Mouse (Mus musculus): Measurements from ENCODE around the gene Polr3e.

Polr3e gene

DNA sequence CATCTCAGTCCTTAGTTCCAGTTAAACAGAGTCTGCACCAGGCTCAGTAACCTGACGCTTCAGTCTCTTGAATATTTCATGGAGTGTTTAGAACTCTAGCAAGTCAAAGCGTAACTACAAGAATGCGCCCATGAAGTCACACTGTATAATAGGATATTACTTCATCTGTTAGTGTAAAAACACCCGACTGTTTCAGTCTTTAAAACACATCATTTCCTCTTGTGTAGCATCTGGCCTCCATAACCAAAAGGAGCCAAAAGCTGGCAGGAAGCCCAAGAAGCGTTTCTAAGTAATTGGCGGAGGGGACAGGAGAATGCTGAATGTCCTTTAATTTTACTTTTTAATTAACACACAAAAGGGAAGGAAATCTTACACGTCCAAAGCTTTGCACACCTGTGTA is 59.5 kb downstream of the Polr3e start:
- no peak for DNase-seq (ENCODE audit: low spot score in 2 of 2)

DNA sequence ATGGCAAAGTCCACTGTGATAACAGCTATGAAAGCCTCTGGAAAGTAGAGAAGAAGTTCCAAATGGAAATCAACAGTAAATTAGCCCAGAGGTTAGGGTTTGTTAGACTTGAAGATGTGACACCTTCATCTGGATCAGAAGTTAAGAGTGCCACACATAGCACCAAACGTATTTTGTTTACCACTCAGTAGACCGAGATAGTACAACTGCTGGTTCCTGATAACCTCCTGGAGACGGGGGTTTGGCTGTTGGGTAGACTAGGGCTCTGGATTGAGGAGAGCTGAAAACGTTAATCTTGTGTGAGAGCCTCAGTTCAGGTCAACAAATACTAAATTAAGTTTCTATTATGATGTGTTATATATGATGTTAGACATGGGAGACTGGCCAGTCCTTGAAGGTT is 62.5 kb downstream of the Polr3e start:
- DNase-seq (ENCODE audit: low spot score in 2 of 2) = no peak

DNA sequence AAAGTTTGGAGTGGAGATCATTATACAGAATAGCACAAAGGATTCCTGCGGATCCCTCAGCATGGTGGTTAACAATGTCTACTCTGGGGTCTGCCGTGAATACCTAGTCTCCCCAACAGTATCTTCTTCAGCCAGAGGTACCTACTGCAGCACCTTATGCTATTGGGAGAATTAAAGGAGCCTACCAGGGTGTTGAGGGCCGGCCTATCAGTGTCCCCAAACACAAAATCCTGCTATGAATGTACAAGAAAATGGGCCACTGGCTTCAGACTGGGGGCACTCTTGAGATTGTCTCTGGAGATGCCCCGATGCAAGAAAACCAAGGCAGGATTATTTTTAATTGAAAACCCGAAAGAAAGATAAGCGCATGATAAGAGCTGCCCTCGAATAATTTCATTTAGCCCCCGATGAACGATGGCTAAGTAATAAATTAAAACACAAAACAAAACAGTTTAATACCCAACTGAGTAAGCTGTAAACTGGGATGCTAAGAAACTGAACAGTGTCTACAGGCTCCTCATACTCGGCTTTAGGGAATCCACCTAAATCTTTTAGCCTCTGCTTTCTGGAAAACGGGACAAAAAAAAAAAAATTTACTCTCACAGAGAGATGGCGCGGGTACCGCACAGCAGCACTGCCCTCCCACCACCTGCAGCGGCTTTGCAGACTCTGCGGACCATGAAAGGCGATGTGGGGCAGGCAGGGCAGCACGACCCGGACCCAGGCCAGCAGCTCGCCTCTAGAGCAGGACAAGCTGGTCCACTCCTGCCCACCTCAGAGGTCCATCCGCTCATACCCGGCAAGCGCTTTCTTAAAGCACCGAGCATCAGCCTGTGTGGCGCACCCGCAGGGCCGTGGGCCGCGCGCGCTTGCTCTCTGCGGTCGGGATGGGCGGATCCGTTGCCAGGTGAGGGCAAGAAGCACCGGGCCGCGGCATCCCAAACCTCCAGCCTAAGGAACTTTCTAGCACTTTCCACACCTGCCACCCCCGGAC is 63.7 kb downstream of the Polr3e start:
- peak; percentile 22 to 38 for DNase-seq (ENCODE audit: low spot score in 2 of 2)

DNA sequence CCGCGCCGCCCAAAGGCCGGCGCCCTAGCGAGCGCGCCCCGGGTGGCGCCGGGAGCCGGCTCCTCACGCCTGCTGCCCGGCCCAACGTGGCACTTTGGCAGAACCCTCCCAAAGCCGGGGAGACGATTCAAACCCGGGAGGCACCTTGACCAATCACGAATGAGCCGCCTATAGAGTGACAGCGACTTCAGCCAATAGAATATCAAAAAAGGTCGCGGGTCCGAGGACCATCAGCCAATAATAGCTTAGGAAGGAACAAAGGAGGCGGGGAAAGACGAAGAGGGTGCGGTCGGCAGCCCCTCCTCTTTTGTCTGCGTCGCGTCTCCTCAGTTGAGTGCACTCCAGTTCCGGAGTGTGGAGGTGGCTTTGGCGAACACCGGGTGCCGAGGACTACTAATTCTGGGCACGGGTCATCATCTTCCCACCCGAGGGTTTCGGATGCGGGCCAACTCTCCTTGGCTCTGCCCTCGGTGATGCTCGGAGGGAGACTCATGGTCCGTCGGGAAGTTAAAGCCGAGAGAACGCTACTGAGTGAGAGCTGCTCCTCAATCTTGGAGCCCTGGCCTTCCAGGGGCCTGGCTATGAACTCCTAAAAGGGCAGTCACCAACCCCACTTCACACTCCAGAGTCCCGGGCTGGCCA is 64.8 kb downstream of the Polr3e start, which contains the start of the genes Cdr2 and Mfsd13b:
TSS of gene Cdr2 (minus strand) at position 113 of the 642 bp plus-strand sequence.
TSS of gene Mfsd13b (plus strand) at position 310 of the 642 bp plus-strand sequence.
- DNase-seq (ENCODE audit: low spot score in 2 of 2) = peak; percentile 93 to 95

DNA sequence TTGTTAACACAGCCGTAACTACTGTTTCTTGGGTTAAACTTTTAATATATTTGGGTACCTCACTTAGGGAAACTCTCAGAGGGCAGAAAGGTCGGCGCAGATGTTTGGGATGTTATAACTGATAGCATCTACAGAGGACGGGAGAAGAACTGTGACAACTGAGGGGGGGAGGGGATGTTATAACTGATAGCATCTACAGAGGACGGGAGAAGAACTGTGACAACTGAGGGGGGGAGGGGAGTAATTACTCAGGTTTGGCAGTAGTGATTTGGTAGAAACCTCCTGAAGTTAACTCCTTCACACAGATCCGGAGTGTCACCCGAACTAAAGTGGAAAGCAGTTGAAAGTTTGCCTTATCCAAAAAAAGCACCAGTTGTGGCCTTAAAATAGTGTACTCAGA is 65.4 kb downstream of the Polr3e start:
- no peak for DNase-seq (ENCODE audit: low spot score in 2 of 2)

DNA sequence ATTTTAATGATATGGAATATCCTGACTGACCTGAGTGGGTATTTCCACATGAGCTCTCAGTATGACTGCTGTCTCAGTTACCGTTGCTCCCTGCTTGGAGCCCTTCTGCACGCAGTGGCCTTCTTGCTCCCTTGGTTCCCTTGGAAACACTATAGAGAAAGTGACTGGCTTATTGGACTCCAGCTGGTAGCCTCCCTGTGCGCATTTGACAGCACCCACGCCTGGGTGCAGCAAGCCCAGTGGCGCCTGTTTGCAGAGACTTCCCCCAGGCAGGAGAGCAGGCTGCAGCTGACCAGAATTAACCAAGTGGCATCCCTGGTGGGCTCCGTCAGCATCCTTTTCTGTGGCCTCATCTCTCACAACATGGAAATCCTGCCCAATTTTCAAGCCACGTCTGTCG is 73.6 kb downstream of the Polr3e start:
- DNase-seq (ENCODE audit: low spot score in 2 of 2) = no peak

Measured in urinary bladder, adult 18-20 months (tissue).